Mouse (Mus musculus): ENCODE results near the gene Tnnc1. TPM values are rescaled to one million over a fixed set of nuclear protein-coding genes. Genes with fewer than 3 reads are reported as not detected.

Tnnc1 gene
- total RNA-seq, 2 experiments from 2014 or later, result 4,706 to 5,436 TPM

DNA sequence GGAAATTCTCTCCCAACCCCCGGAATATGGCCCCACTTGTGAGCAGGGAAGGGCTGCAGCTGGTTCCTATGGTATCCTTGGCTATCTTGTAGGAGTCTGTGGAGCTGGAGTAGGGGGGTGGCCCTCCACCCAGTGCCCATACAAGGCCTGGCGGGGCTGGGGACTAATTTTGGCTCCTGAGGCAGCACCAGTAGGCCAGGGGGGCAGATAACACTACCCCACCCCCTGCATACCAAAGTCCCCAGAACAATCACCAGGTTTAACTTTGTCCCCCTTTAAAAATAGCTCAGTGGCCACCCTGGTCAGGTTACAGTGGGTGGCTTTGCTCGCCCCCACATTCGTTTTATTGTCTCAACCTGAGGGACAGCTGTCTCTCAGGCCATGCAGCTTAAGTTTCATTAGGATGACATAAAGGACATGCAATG lies 1.0 kb downstream of the Tnnc1 start:
- DNase-seq, result no peak
- intact Hi-C loops (cut with DNase I), result loop anchor here (2.0 kb wide), 1 partner anchor 42 kb away; the partner anchor contains the start of genes Bap1 and Phf7

DNA sequence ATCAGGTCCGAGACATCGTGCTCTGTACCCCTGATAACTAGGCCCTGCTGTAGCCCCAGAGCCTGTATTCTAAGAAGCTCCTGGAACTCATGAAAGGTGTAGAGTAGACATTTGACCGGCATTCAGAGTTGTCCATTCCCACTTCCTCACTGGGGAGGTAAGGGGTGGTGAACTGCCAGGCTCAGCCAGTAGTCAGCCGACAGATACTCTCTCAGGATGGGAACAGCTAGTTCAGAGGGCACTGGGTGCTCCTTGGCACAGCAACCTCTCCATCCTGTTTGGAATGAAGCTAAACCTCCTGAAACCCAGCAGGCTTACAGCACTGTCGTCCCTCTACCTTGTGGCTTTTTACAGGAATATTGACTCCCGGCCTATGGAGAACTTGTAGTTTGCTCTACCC lies 3.7 kb downstream of the Tnnc1 start:
- DNase-seq, result no peak
- intact Hi-C loops (cut with DNase I), result loop anchor here (10.0 kb wide), 1 partner anchor 873 kb away; the partner anchor contains the start of genes Dph3 and Oxnad1

DNA sequence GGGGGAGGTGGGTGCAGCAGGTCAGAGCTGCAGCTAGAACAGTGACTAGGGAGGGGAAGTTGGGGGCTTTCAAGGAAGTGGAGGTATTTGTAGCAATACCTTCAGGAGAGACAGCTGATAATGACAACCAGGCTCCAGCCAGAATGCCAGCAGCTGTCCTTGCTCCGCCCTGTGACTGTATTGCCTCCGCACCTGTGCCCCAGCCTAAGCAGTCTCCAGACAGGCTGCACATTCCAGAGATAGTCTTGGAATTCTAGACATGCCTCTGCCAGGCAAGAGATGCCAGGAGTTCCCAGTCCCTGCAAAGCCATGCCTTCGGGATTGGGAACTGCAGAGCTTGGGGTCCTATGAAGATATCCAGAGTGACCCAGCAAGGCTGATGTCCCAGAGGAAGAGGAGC lies 4.4 kb downstream of the Tnnc1 start:
- intact Hi-C loops (cut with DNase I), result loop anchor here (10.0 kb wide), 1 partner anchor 872 kb away; the partner anchor contains the start of genes Dph3 and Oxnad1
- no peak for DNase-seq

DNA sequence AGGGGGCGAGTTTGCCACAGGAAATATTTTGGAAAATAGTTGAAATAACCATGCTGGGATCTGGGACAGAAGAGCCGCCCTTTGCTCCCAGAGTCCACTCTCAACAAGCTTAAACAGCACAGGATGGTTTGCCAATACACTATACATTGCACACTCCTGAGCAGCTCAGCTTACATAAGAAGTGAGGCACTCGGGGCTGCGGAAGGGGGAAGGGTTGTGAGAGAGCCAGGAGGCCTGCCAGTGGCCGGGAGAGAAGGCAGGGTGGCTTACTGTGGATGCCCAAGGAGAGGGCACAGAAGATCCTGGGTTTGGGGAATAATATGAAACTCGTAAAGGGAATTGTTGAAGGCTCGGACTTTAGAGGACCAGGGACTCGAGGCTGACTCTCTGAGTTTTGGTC lies 5.8 kb downstream of the Tnnc1 start:
- intact Hi-C loops (cut with DNase I), result loop anchor here (10.0 kb wide), 1 partner anchor 871 kb away; the partner anchor contains the start of genes Dph3 and Oxnad1
- DNase-seq, result no peak

DNA sequence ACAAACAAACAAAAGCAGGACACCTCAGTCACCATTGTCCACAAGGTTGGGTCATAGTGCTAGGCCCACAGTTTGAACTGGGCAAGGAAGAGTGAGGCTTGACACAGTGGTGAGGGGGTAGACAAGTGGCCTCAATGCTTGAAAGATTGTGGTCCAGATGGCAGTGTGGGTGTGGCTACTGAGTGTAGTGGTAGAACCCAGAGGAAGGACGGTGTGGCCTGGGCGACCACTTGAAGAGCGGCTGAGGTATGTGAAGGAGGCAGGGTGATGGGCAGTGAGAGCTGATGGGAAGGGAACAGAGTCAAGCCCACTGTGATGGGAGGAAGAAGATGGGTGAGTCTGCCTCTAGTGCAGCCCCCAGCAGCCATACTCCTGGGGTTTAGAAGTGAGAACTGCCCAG lies 6.6 kb downstream of the Tnnc1 start:
- DNase-seq, result no peak
- intact Hi-C loops (cut with DNase I), result loop anchor here (1.0 to 10.0 kb wide), 3 partner anchors 20 to 870 kb away; partner anchors contain the start of genes Dph3 and Oxnad1

DNA sequence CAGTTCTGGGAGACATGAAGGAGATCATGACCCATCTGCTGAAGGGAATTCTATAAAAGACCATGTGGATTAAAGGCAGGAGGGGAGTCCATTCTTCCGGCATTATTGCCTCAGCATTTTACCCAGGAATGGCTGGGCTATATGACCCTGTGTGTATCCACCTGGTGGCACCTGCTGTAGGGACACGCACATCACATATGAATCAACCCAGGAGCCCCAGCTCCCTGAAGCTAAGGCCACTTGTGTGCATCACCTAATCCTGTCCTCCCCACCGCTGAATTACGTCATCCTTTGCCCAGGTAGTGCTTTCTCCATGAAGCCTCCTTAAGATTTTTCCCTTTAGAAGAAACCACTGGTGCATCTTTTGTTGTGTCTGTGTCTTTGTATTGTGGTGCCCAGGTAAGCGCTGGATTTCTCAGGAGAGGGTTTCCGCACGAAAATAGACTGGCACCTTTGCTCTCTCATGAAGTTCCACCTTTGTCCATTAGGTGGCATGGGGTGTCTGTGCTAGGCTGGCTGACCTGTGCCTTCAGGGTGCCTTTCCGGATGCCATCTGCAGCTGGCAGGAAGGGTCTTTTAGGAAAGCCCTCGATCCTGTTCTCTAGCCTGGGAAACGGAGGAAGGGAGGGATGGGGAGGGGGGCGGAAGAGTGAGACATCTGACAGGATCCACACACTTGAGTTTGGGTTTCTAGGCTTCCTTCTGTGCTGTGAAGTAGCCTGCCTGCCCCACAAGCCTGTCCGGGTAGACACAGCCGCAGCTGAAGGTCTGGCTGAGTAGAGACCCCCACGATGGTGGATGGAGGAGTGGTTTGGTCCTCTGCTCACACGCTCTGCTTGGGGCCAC lies 7.3 kb downstream of the Tnnc1 start:
- peak; percentile 70 to 73 for DNase-seq
- intact Hi-C loops (cut with DNase I), result loop anchor here (1.0 to 10.0 kb wide), 3 partner anchors 19 to 869 kb away; partner anchors contain the start of genes Dph3 and Oxnad1

DNA sequence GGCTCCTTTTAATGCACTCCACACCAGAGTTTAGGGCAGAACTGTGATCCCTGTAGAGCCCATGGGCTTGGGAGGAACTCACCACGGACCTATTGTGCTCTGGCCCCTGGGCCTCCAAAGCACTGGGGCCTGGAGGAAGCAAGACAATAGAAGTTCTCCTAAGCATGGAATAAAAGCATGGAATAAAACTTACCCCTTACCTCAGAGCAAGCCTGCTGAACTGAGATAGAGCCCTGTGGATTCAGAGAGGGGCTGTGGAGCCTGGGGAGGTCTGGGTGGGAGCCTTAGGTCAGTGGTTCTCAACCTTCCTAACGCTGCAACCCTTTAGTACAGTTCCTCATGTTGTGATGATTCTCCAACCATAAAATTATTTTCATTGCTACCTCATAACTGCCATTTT lies 8.7 kb downstream of the Tnnc1 start, which contains the start of gene Nisch:
Gene Nisch, minus strand, starts transcription at position 101 of the 400 bp plus-strand sequence.
- no peak for DNase-seq
- intact Hi-C loops (cut with DNase I), result loop anchor here (5.0 to 10.0 kb wide), 2 partner anchors 110 to 868 kb away; partner anchors contain the start of genes Dph3 and Oxnad1

DNA sequence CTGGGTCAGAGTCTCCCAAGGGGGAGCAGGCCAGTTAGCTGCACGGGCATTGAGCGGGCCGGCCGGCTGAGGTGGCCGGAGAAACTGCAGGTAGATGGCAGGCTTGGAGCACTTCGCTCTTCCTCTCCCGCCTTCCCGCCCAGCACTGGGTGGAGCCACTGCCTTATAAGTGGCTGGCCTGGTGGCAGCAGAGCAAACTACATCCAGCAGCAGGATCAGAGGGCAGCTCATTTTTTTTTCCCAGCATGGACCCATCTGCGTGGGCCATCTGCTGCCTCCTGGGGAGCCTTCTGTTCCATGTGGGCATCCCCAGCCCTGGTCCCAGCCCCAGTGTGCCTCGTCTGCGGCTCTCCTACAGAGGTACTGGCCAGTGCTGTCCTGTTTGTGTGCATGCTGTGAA lies 9.6 kb downstream of the Tnnc1 start, which contains the start of gene Sema3g:
Gene Sema3g, plus strand, starts transcription at position 195 of the 400 bp plus-strand sequence.
- intact Hi-C loops (cut with DNase I), result loop anchor here (5.0 to 10.0 kb wide), 2 partner anchors 110 to 867 kb away; partner anchors contain the start of genes Dph3 and Oxnad1
- DNase-seq, result peak; percentile 57 to 62

DNA sequence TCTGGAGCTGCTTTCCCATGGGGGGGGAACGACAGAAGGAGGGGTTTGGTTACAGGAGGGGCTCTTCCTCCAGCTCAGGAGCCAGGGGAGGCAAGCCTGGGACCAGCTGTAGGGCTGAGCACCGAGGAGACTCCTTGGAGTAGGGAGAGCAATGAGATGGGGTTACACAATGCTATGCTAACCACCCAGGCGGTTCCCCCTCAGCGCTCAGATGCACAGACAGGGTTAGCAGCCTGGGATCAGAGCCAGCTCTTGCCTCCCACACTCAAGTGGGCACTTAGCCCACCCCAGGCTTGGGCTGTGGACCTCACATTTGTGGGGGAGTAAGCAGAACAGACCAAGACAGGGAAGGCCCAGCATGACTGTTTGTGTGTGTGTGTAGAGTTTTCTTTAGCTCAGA lies 18.9 kb downstream of the Tnnc1 start:
- intact Hi-C loops (cut with DNase I), result no loop called here
- peak in 1 of 2 experiments; percentile 41 for DNase-seq

DNA sequence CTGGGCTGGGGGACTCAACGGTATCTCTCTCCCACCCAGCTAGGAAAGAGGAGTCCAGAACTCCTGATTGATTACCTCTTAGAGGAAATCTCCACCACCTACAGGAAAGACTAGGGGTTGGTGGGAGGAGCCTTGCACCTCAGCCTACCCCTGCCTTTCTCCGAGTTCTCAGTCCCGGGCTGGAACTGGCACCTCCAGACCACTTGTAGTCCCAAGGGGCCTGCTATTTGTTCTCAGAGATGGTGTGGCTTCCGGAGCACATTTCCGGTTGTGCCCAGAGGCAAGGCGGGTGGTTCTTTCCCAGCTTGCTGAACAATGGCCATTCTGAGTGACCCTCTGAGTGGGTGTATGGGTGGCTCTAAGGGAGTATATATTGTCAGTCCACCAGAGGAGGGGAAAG lies 20.1 kb downstream of the Tnnc1 start:
- no peak for DNase-seq
- intact Hi-C loops (cut with DNase I), result no loop called here

DNA sequence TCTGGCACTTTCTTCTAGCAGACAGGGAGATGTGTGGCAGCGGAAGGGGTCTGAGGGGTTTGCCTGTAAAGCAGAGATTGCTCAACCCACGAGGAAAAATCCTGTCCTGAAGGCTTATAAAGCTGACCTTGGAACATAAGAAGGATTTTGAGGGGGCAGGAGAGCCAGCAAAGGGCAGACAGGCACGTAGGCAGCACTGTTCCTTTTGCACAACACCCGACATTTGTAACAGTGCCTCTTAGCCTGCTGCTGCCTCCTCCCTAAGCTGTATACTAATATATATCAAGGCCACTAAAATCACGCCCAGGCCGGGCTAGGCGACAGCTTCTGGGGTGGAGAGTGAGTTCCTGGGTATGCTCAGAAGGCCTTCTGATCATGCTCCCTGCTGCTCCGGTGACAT lies 22.3 kb downstream of the Tnnc1 start:
- intact Hi-C loops (cut with DNase I), result no loop called here

DNA sequence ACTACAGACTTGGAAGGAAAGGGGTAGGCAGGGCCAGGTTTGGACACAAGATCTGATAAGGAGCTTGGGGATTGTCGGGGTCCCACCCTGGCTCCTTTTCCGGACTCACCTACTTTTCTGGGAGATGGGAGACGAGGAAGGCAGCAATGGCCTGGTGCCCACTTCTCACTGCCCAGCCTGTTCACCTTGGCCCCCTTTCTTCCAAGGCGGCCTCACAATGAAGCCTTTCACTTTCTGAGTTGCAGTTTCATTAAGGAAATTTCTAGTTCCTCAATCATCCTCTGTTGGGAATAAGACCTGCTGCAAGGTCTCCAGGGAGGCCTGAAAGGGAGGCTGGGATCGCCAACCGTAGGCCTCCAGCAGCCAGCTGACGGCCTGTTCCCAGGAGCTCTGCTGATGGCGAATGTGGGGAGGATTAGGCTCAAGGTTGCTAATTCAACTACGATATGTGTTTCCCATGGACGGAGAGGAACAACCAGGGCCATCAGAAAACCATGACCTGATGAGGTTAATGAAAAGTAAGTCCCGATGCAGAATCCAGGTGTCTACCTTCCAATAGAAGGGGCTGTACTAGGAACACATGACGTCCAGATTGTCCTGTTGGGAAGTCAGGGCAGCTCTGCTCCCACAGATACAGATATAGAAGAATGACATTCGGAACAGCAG lies 24.4 kb downstream of the Tnnc1 start:
- DNase-seq, result no peak
- intact Hi-C loops (cut with DNase I), result no loop called here

More for the DNA sequence above, 22.3 kb downstream of the Tnnc1 start:
- no peak for DNase-seq

DNA sequence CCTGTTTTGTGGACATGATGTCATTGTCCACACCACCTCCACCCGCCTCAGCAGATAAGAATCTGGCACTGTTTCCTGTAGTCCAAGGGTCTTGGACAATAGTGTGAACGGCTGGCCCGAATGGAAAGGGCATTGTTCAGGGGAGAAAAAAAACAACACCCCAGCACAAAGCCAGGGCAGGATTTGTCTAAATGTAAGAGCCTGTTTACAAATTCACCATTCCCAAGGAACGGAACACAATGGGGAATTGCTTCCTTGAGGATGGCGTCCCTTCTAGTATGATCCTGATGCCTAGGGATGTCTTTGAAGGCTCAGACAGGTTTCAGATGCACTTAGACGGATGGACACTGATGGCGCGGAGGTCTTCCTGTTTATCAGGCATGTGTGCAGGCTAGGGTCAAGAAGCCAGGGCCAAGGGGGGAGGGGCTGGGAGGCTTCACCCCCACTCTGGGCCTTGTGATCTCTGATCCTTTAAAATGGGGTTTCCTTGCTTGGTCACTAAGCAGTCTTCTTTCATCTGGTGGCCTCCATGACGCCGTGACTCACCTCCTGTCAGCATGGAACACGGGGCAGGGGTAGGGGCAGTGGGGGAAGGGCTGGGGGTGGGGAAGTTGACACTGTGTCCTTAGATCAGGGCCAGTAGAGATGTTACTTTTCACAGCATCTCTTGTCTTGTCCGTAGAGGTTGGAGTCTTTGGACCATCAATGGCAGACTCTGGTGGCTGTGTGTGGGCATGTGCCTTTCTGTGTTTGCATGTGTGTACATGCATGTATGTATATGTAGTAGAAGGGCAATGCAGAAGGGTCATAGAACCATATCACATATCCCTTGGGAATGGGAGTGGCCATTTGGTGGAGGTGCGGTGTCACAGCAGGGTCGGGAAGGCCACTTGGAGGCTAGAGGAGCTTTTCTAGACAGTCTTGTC lies 25.2 kb downstream of the Tnnc1 start:
- intact Hi-C loops (cut with DNase I), result no loop called here
- no peak for DNase-seq

DNA sequence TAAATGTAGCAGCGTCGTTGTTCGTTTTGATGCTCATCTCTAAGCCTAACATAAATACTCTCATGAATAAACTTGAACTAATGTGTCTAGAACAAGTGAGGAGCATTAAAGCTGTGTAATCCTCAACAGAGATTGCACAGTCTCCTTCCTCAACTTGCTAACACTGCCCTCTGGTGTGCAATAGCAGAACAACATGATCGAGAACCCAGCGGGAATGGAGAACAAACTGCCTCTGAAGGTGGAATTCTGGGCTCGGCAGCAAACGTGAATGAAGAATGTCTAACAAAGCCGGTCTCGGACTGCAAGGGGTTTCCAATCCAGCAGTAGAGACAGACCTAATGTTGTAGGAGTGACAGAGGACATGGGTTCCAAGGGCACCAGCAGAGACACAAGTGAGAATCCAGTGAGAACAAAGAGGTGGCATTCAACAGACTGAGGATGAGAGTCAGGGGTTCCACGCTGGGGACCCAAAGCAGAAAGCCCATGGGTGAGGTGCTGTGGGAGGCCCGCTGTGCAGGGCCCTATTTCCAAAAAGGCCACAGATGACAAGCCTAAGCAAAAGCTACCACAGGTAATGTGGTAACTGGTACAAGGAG lies 26.0 kb downstream of the Tnnc1 start:
- intact Hi-C loops (cut with DNase I), result loop anchor here (1.0 to 2.0 kb wide), 2 partner anchors 15 to 19 kb away; no protein-coding TSS in a partner anchor
- DNase-seq, result peak; percentile 86 to 88

DNA sequence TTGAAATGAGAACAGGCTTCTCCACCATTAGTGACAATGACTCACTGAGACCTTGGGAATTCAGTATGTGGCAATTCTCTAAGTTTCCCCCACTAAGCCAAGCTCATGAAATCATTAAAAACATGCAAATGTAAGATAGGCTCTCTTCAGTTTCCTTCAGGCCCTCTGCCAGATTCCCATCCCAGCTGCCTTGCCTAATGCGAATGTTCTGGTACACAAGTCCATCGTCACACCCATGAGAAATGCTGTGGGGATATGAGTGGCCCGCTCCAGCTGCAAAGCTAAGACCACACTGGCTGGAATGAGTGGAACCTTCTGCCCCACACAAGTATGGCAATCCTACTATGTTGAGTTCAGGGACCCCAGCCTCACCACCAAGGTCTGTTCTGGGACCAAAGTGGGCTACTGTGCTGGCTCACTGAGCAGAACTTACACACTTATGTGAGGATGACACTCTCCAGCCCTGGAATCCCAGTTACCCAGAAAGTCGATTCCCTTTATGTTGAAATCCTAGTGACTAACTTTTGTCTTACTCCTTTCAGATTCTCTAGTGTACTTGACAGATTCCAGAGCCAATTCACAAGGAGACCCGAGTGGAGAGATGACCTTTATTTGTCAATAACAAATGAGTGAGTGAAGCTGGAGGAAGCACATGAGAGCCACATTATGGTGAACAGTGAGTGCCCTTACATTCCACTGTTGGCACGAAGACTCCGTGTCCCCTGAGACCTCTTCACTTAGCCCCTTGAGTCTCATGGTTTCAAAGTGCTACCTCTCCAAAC lies 29.2 kb downstream of the Tnnc1 start:
- intact Hi-C loops (cut with DNase I), result no loop called here
- DNase-seq, result peak; percentile 48 to 56

DNA sequence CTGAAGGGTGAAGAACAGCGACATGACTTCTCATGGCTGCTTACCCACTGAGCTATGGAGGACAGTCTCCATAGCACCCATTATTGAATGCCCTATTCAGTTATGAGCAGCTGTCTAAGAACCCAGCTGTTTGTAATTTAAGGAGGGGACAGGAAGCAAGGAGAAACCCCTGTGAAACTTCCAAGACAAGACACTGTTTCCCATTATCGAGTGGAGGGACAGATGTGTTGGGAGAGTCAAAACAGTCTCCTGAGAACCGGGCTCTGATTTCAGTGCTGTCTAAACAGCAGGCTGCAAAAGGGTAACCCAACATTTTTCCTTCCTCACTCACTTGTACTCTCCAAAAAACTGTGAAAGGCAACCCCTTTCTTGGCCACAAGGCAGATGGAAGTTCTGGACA lies 32.4 kb downstream of the Tnnc1 start:
- intact Hi-C loops (cut with DNase I), result no loop called here
- DNase-seq, result no peak

DNA sequence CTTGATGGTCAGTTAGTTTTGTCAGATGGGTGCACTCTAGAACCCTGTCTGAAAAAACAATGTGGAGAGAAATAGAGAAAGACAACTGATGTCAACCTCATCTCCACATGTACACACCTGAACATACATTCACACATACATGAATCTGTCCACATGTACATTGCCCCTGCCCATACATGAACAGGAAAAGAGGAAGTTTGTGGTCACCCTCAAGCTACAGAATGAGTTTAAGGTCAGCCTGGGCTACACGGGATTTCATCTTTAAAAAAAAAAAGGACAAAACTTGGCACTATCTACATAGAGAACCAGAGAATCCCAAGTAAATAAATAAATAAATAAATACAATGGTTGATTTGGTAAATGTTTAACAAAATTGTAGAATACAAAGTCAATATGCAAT lies 36.7 kb downstream of the Tnnc1 start:
- intact Hi-C loops (cut with DNase I), result no loop called here
- no peak for DNase-seq

DNA sequence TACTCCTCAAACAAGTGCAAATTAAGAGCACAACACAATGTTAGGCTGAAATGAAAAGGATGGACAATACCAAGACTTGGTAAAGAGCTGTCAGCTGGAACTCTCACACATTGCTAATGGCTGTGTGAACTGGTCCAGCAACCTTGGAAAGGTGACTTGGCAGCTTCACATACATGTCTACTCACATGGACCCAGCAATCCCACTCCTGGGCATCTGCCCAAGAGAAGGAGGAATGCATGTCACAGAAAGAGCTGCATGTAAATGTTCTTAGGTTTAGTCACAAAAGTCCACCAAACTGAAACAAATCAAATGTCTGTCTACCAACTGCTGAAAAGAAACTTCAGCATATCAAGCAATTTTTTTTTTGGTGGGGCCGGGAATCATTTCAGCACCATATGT lies 37.8 kb downstream of the Tnnc1 start:
- intact Hi-C loops (cut with DNase I), result no loop called here
- DNase-seq, result no peak

DNA sequence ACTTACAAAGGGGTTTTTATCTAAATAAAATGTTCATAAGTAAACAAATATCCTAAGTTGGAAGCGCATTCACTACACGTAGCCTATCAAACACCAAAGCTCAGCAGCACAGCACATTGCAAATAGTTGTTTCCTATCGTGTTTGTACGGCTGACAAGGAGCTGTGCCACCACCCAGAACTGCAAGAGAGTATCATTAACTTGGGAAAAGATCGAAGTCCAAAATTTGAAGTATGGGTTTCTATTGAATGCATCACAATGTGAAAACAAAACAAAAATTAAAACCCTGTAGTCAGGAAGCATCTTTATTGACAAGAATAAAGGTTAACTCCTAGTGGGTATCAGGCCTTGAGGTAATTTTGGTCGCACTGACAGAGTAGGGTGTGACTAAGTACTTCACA lies 40.3 kb downstream of the Tnnc1 start:
- intact Hi-C loops (cut with DNase I), result loop anchor here (2.0 kb wide), 1 partner anchor 14 kb away; no protein-coding TSS in a partner anchor
- no peak for DNase-seq
